Mouse (Mus musculus): ENCODE data around the gene Rnase2a.
A peak's percentile ranks its signal among the peaks of the same experiment; 100 is the strongest.
"Not testable (repeated sequence)": the region's sequence is repeated elsewhere in the genome, so short reads cannot be mapped to it uniquely, and the experiment has no call there.

Rnase2a gene

DNA sequence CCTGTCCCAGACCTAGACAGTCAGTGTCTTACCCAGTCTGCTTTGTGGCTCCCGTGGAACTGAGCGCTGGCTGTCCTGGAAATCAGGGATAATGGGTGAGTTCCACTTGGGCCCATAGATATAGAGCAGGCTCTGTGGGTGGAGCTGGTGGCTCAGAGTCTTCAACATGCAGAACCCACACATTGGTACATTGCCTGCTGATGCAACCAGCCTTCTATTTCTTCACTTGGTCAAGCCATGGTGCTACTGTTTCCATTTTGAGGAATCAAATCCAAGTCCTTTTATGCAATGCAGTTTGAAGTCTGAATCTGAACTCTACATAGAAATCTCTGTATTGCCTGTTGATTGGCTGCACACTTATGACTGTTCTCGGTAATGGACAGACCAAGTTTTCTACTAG lies at the start of gene Rnase2a:
TSS of gene Rnase2a (minus strand) at position 72 of the 400 bp plus-strand sequence.
- DNase-seq (ENCODE audit: low read depth, low spot score) = no peak

DNA sequence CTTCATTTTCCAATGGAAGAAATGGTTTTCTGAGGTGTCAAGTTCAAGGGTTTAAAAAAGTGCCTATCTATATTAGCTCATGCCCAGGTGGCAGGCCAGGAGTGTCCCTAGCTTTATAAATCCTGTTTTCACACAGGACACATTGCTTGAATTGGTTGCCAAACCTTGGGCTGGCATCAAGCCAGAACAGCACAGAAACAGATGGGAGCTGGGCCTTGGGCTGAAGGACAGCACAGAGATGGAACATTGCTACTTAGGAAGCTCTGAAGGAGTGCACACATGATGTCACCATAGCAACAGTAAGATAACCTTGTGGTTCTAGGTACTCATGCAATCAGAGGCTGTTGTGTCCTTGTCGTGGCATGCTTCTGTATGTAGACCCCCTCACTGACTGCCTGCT lies 35.6 kb upstream of the Rnase2a start:
- no peak for DNase-seq (ENCODE audit: low read depth, low spot score)

DNA sequence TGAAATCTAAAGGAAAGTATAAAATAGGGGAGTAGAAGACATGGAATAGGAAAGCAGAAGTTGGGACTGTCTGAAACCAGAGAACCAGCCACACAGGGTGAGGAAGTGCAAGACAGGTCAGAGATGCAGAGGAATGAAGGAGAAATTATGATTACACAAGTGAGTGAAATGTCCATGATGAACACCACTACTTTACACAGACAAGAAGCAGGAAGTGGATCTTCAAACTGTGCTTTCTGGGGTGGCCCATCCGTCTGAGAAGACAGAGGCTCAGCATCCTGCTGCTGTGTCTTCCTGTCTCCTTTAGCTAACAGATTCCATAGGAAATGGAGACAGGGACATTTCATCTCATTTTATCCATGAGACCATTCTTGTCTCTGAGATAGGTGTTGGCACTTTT lies 22.6 kb upstream of the Rnase2a start:
- DNase-seq (ENCODE audit: low read depth, low spot score) = not testable (repeated sequence)

DNA sequence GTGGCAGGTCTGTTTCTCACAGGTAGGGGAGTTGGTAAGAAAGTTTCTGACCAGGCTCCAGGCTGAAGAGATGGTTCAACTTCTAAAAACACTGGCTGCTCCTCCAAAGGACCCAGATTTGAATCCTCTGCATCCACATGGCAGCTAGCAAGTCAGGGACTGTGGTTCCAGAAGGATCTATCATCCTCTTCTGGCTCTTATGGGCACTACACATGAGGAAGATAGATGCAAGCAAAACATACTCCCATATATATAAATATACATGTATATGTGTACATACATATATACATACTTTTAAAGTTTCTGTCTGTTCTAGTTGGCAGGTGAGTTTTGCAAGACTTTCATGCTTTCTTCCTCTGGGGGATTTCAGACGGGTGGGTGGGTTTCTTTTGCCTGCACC lies 12.8 kb upstream of the Rnase2a start:
- DNase-seq (ENCODE audit: low read depth, low spot score) = no peak

DNA sequence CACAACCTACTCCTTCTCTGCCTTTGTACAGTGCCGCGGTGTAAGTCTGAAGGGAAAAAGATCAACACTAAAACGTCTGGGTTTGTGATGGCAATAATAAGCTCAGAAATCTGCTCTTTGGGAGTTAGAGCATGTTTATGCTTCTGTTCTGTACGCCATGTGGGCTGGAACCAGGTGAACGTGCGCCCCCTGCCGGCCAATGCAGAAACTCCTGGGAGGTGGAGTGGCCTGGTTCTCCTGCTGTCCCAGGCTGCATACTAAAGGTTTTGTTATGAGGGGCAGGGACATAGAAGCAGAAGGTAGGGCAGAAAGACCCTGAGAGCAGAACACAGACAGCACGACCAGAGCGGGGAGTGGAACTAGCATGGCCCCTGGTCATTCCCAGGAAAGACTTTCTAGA lies 10.2 kb upstream of the Rnase2a start:
- DNase-seq (ENCODE audit: low read depth, low spot score) = peak; percentile 26

DNA sequence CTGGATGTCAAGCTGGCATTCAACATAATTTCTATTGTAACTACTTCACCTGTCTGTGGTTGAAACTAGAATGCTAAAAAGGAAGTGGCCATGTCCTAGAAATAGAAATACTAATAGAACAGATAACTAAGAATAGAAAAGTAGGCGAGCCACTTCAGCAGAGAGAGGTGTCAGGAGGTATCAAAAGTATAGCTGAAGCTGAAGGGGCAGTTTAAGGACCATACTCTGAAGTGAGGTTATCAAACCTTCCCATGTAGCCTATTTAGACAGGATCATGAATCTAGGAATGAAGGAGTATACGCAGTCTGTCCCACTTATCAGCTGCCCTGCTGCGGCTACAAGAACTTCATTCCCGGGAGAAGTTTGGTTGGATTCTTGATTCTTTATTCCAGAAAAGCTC lies 9.8 kb upstream of the Rnase2a start:
- no peak for DNase-seq (ENCODE audit: low read depth, low spot score)

DNA sequence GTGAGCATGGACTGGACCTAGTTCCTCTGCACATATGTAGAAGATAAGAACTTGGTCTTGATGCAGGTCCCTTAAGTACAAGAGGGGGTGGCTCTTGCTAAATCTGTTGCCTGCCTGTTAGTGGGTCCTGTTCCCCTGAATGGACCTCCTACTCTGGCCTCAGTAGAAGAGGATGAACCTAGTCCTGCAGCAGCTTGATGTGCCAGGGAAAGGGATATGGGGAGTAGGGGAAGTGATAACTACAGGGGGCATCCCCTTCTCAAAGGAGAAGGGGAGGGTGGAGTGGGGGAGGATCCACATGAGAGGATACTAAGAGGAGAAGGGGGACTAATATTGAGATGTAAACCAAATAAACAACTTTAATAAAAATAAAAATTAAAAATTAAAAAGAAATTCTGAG lies 6.5 kb upstream of the Rnase2a start:
- DNase-seq (ENCODE audit: low read depth, low spot score) = no peak

DNA sequence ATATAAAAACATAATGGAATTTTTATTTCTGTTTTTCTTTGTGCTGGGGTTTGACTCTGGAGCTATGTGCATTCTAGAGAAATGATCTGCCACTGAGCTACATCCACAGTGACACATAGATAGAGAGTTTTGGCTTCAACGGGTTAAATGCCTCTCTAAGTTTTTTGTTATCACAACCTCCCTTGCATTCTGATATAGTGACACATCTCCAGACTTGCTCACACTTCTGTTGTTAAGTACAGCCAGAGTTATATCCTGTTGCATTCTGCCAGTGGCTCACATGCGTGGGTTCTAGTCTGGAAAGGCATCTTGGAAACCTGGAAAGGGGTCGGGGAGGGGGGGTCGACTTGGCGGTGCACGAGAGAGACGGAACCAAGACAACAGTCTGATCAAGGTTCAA lies 3.8 kb upstream of the Rnase2a start:
- no peak for DNase-seq (ENCODE audit: low read depth, low spot score)

DNA sequence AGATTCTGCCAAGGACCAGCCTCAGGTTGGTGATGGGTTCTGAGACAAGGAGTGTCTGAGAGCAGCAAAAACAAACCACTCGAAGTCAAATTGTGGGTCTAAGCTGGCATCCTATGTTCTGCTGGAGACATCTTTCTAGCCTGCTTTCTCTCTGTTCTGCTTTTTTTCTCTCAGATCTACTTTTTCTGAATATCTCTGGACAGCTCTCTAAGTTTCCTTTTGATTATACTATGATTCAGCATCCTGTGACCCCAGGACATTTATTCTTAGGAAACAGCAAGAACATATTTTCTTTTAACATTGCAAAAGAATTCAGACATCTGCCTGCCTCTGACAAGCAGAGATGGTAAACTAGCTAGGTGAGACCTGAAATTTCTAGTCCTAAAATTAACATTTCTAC lies 2.3 kb downstream of the Rnase2a start:
- DNase-seq (ENCODE audit: low read depth, low spot score) = no peak

DNA sequence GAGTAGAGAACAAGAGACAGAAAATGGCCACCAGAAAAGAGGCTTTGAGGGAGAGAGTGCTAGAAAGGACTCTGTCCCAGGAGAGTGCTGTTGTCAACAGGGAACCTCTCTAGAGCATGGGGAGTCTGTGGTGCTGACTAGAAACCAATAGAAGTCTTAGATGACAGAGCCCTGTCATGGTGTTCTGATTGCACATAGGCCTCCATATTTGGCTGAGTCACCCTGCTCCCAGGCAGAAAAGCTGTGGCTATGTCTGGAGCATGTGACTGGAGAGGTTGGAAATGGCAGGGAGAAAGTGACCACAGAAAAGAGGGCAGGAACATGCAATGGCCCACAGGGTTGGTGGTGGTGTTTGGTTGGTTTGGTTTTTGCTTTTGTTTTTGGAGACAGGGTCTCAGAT lies 3.7 kb downstream of the Rnase2a start:
- DNase-seq (ENCODE audit: low read depth, low spot score) = not testable (repeated sequence)

DNA sequence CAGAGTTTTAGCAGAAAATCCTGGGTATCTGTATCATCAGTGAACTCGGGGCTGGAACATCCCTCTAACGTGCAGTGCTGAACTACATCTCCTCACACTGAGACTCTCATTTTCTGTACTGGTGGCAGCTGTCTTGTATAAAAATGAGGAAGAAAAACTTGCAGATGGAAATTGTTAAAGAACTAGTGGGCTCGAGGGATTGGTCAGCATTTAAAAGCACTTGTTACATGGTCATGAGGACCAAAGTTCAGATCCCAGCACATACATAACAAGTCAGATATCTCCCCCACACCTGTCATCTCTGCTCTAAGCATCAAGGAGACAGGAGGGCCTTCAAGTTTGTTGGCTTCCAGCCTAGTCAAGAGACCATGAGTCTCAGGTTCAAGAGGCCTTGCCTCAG lies 5.6 kb downstream of the Rnase2a start:
- DNase-seq (ENCODE audit: low read depth, low spot score) = no peak

DNA sequence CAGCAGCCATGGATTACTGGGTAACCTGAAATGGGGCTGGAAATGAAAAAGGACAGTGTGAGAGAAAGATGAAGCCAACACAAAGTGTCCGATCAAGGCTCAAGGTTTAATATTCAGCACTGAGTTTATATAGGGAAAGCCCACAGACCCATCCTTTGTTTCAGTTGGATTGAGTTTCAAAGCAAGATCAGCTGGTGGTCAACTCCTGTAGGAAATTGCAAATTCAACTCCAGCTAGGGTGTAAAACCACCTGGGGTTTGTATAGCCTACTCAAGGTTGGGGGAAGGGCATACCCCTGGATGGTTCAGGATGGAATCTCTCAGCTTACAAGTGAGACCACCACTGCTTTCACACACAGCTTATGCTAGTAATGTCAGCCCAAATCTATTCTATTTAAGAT lies 8.2 kb downstream of the Rnase2a start:
- DNase-seq (ENCODE audit: low read depth, low spot score) = no peak

DNA sequence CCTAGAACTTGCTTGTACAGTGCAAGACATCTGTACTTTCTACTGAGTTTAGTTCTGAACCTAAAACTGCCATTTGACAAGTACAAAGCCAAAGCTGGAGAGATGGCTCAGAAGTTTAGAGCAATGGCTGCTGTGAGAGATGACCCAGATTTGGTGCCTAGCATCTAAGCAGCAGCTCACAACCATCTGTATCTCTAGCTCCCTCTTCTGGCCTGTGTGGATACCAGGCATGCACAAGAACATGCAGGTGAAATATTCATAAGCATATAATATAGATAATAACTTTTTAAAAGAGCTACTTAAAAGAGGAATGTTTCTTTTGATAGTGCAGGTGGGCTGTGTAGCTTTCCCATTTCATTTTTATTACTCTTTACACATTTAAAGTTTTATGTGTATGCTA lies 15.0 kb downstream of the Rnase2a start:
- DNase-seq (ENCODE audit: low read depth, low spot score) = no peak

DNA sequence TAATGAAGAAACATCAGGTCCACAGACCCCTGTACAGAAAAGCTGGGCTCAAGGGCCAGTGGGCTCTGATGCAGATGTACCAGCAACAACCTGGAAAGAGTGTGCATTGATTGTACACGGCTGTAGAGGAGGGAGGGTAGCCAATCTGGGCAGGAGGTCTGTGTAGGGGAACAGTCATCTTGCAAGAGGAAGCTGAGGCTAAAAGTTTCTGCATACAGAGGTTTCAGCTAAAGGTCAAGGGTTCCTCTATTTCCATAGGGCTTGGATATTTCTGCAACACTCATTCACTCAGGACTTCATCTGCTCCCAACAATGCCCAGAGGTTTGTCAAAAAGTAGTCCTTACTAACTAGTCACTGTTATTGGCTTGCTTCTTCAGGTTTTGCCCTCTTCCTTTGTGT lies 18.4 kb downstream of the Rnase2a start:
- not testable (repeated sequence) for DNase-seq (ENCODE audit: low read depth, low spot score)

DNA sequence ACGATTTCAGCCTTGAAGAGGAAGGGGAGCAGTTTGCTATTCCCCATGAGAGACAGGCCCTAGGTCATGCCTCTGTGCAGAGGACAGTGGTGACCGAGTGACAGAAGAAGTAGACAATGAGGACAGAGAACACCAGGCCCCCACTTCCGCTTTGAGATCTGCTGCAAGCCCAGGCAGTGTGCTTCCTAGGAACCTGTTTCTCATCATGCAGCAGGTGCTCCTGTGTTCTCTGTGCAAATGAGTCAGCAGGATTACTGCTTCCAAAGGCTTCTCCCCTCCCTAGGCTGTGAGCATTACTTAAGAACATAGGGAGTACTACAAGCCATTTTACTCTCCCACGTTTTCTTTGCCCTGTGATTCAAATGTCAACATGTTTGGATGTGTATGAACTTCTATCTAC lies 26.3 kb downstream of the Rnase2a start:
- not testable (repeated sequence) for DNase-seq (ENCODE audit: low read depth, low spot score)

DNA sequence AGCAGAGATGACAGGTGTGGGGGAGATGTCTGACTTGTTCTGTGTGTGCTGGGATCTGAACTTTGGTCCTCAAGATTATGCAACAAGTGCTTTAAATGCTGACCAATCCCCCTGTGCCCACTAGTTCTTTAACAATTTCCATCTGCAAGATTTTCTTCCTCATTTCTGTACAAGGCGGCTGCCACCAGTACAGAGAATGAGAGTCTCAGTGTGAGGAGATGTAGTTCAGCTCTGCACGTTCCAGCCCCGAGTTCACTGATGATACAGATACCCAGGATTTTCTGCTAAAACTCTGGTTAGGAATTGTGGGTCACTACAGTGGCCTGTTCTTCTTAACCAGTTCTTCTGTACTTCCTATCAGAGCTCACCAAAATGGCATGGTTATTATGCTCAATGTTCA lies 35.8 kb downstream of the Rnase2a start:
- not testable (repeated sequence) for DNase-seq (ENCODE audit: low read depth, low spot score)

All from brain, embryonic 18.5 days (tissue).